Mouse (Mus musculus): Measurements from ENCODE around the gene Stx1a.

The Stx1a gene

DNA sequence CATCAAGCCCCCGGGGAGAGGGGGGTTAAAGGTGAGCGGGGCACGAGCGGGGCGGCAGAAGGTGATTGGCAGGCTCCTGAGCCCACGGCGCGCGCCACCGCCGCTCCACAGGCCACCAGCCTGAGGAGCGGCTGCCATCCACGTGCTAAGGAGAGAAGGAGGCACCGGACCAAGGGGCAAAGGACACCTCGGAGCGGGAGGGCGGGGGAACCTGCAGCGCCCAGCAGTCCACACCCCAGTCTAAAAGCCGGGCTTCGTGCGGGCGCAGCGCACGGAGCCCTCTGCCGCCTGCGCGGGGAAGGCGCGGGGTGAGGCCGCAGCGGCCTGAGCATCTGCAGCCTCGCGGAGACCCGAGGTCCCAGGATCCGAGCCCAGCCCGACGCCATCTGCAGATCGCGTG is 66.4 kb downstream of the Stx1a start, which contains the start of gene Mlxipl:
Mlxipl (plus strand) TSS at position 238 of the 400 bp plus-strand sequence.
- DNase-seq: no peak

Measured in liver (tissue).